Mouse (Mus musculus) forebrain, embryonic 16.5 days (tissue): ENCODE data around the gene Hdac8. TPM values are rescaled to one million over a fixed set of nuclear protein-coding genes. Genes with fewer than 3 reads are reported as not detected.

Experiments used
- ATAC-seq: fragments of 200-750 bp; cut with Nextera tagmentation; 2 replicates; pipeline ENCODE4 v1.8.0; 2017; ENCODE audit warnings: mild to moderate bottlenecking, moderate library complexity
- H3K27ac ChIP-seq: fragments of 300-500 bp; sonication (generic); 2 replicates; pipeline ENCODE4 v1.5.1; 2014; ENCODE audit warnings: low read length, control low read depth
- H3K27me3 ChIP-seq: fragments of 300-500 bp; sonication (generic); replicated peaks from 2 replicates; pipeline ENCODE4 v1.6.1; 2014; ENCODE audit warnings: low read length; ENCODE audit not compliant: control insufficient read depth, insufficient read depth
- H3K36me3 ChIP-seq: fragments of 300-500 bp; sonication (generic); 2 replicates; pipeline ENCODE4 v1.6.1; 2014; ENCODE audit not compliant: control insufficient read depth, insufficient read depth
- H3K4me1 ChIP-seq: fragments of 300-500 bp; sonication (generic); replicated peaks from 2 replicates; pipeline ENCODE4 v1.6.1; 2014; ENCODE audit warnings: low read length; ENCODE audit not compliant: control insufficient read depth, insufficient read depth
- H3K4me2 ChIP-seq: fragments of 300-500 bp; sonication (generic); 2 replicates; pipeline ENCODE4 v1.6.1; 2014; ENCODE audit warnings: mild to moderate bottlenecking, low read length, control low read depth
- H3K4me3 ChIP-seq: fragments of 300-500 bp; sonication (generic); replicated peaks from 2 replicates; pipeline ENCODE4 v1.5.1; 2014; ENCODE audit warnings: mild to moderate bottlenecking, low read length, control low read depth
- H3K9ac ChIP-seq: fragments of 300-500 bp; sonication (generic); replicated peaks from 2 replicates; pipeline ENCODE4 v1.6.1; 2014; ENCODE audit warnings: low read depth, low read length, control low read depth
- H3K9me3 ChIP-seq: fragments of 300-500 bp; sonication (generic); 2 replicates; pipeline ENCODE4 v1.6.1; 2016; ENCODE audit warnings: low read length; ENCODE audit not compliant: control insufficient read depth
- WGBS: fragments of 180-500 bp; shearing (Covaris S2); extraction: QIAGEN DNeasy Blood & Tissue Kit; methylation state at CpG from one replicate; pipeline ENCODE4 v1.1.7; 2014; 5-methylcytosine and 5-hydroxymethylcytosine counted together
- polyA plus RNA-seq: library from polyadenylated mRNA; unstranded; fragments of >200 nt; fragmentation: Nextera tagmentation; extraction: Ambion mirVana; gene quantifications from 2 replicates; pipeline ENCODE4 v1.2.1, GENCODE M21; 2015

Gene Hdac8
- polyA plus RNA-seq, 1 experiment from 2014 or later = 12.1 TPM

GRCm38 (mm10) chrX:102349843-102350731 lies 155.1 kb downstream of the Hdac8 start:
- Histone ChIP-seq H3K4me2 (no peak overlapping the region), H3K9me3 (no peaks in the 10 kb centered on the region), H3K27me3 (no peaks in the 10 kb centered on the region), H3K9ac (no peak overlapping the region), H3K4me3 (no peak overlapping the region), H3K36me3 (no peaks in the 10 kb centered on the region), H3K27ac (no peak overlapping the region), H3K4me1 (no peaks in the 10 kb centered on the region)
- 69% methylated on average over 14 of the region's 14 CpGs for WGBS
- ATAC-seq = no peak

- no peaks in the 10 kb centered on the region for H3K4me1 ChIP-seq
- WGBS = 47% methylated on average over 9 of the region's 9 CpGs
- H3K9me3 ChIP-seq = no peaks in the 10 kb centered on the region
- no peak overlapping the region for H3K4me2 ChIP-seq
- H3K27me3 ChIP-seq = no peaks in the 10 kb centered on the region
- H3K36me3 ChIP-seq = no peaks in the 10 kb centered on the region
- H3K27ac ChIP-seq = no peak overlapping the region
- ATAC-seq = no peak
- H3K4me3 ChIP-seq = no peak overlapping the region
- H3K9ac ChIP-seq = no peak overlapping the region
These were observed 156.2 kb downstream of the Hdac8 start for GRCm38 (mm10) chrX:102348886-102349486.

GRCm38 (mm10) chrX:102341688-102342087 lies 163.5 kb downstream of the Hdac8 start:
- Histone ChIP-seq H3K27me3 (no peaks in the 10 kb centered on the region; the same call in 1 of the 2 replicates), H3K36me3 (no peaks in the 10 kb centered on the region), H3K9me3 (no peaks in the 10 kb centered on the region), H3K4me1 (no peaks in the 10 kb centered on the region), H3K27ac (no peak overlapping the region), H3K4me3 (no peak overlapping the region), H3K9ac (no peak overlapping the region), H3K4me2 (no peak overlapping the region)
- 59% methylated on average over 4 of the region's 4 CpGs for WGBS
- ATAC-seq = no peak

- Histone ChIP-seq H3K9ac (no peak overlapping the region), H3K4me2 (no peak overlapping the region), H3K27me3 (no peaks in the 10 kb centered on the region; the same call in 1 of the 2 replicates), H3K27ac (no peak overlapping the region), H3K4me3 (no peak overlapping the region), H3K9me3 (no peaks in the 10 kb centered on the region), H3K4me1 (no peaks in the 10 kb centered on the region), H3K36me3 (no peaks in the 10 kb centered on the region)
- ATAC-seq = no peak
- WGBS = 68% methylated on average over 8 of the region's 8 CpGs
These were observed 165.6 kb downstream of the Hdac8 start for GRCm38 (mm10) chrX:102339396-102340155.

- 29% methylated on average over 3 of the region's 3 CpGs for WGBS
- no peak overlapping the region for H3K9ac ChIP-seq
These were observed 185.5 kb downstream of the Hdac8 start for GRCm38 (mm10) chrX:102319696-102320095.

GRCm38 (mm10) chrX:102319252-102319651 lies 185.9 kb downstream of the Hdac8 start:
- H3K27ac ChIP-seq = no peak overlapping the region
- no peak for ATAC-seq
- no peaks in the 10 kb centered on the region for H3K4me1 ChIP-seq
- no peak overlapping the region for H3K9ac ChIP-seq
- no peak overlapping the region for H3K4me2 ChIP-seq
- H3K27me3 ChIP-seq = no peaks in the 10 kb centered on the region
- H3K4me3 ChIP-seq = no peak overlapping the region
- H3K36me3 ChIP-seq = no peaks in the 10 kb centered on the region
- no peaks in the 10 kb centered on the region for H3K9me3 ChIP-seq

More at GRCm38 (mm10) chrX:102319696-102320095, 185.5 kb downstream of the Hdac8 start:
- H3K4me3 ChIP-seq = no peak overlapping the region
- H3K9me3 ChIP-seq = no peaks in the 10 kb centered on the region
- H3K4me1 ChIP-seq = no peaks in the 10 kb centered on the region
- H3K4me2 ChIP-seq = no peak overlapping the region
- no peaks in the 10 kb centered on the region for H3K36me3 ChIP-seq
- no peaks in the 10 kb centered on the region for H3K27me3 ChIP-seq
- ATAC-seq = no peak
- no peak overlapping the region for H3K27ac ChIP-seq

- Histone ChIP-seq H3K4me2 (no peak overlapping the region), H3K36me3 (no peaks in the 10 kb centered on the region), H3K4me3 (no peak overlapping the region), H3K4me1 (no peaks in the 10 kb centered on the region), H3K27ac (no peak overlapping the region), H3K9me3 (no peaks in the 10 kb centered on the region), H3K27me3 (no peaks in the 10 kb centered on the region), H3K9ac (no peak overlapping the region)
- no peak for ATAC-seq
- 87% methylated on average over 5 of the region's 5 CpGs for WGBS
These were observed 186.4 kb downstream of the Hdac8 start for GRCm38 (mm10) chrX:102318782-102319181.

GRCm38 (mm10) chrX:102311119-102311518 lies 194.0 kb downstream of the Hdac8 start:
- no peak overlapping the region for H3K27ac ChIP-seq
- ATAC-seq = no peak
- no peak overlapping the region for H3K4me3 ChIP-seq
- H3K9me3 ChIP-seq = no peaks in the 10 kb centered on the region
- no peak overlapping the region for H3K4me2 ChIP-seq
- no peak overlapping the region for H3K9ac ChIP-seq
- H3K36me3 ChIP-seq = no peaks in the 10 kb centered on the region
- H3K27me3 ChIP-seq = no peaks in the 10 kb centered on the region; the same call in 1 of the 2 replicates
- 76% methylated on average over 3 of the region's 3 CpGs for WGBS
- no peaks in the 10 kb centered on the region for H3K4me1 ChIP-seq

- Histone ChIP-seq H3K27me3 (peaks cover 2% of the 10 kb centered on the region), H3K9me3 (no peaks in the 10 kb centered on the region), H3K4me3 (no peak overlapping the region), H3K4me1 (no peaks in the 10 kb centered on the region), H3K9ac (no peak overlapping the region), H3K36me3 (no peaks in the 10 kb centered on the region), H3K27ac (no peak overlapping the region), H3K4me2 (no peak overlapping the region)
- ATAC-seq = no peak
- 78% methylated on average over 5 of the region's 5 CpGs for WGBS
These were observed 197.6 kb downstream of the Hdac8 start for GRCm38 (mm10) chrX:102307511-102307910.
